Mouse (Mus musculus) myocyte (in vitro differentiated cells): ENCODE data around the gene Dlg1.

Experiments
- MAX ChIP-seq: IDR thresholded peaks from one replicate; pipeline ENCODE4 v1.6.1; 2011; ENCODE audit warnings: low read depth, mild to moderate bottlenecking, control low read depth
- POLR2A ChIP-seq: IDR thresholded peaks from one replicate; pipeline ENCODE4 v1.6.1; 2011; ENCODE audit warnings: low read depth, mild to moderate bottlenecking, control low read depth, moderate library complexity; ENCODE audit not compliant: insufficient read length
- USF1 ChIP-seq: IDR thresholded peaks from one replicate; pipeline ENCODE4 v1.6.1; 2011; ENCODE audit warnings: low read depth, mild to moderate bottlenecking, control low read depth, moderate library complexity

GRCm38 (mm10) chr16:31905331-31905730, 242.1 kb downstream of the Dlg1 start:
- TF ChIP-seq POLR2A (no peak), MAX (no peak), USF1 (no peak)
